Mouse (Mus musculus) heart, adult 11 months (tissue): Measurements from ENCODE around the gene C2cd5.

ENCODE experiments used
- DNase-seq: peaks from one replicate; pipeline ENCODE4 v3.0.0; 2022

C2cd5 gene

GRCm38 (mm10) chr6:142972205-142972604 lies 127.7 kb downstream of the C2cd5 start:
- DNase-seq = peak; percentile 59

- DNase-seq = peak; percentile 6
Measured at GRCm38 (mm10) chr6:142967407-142967806, 132.5 kb downstream of the C2cd5 start.

GRCm38 (mm10) chr6:142964531-142965385 lies 135.2 kb downstream of the C2cd5 start:
- peak; percentile 84 for DNase-seq

GRCm38 (mm10) chr6:142964076-142964530 lies 135.8 kb downstream of the C2cd5 start, which contains the start of gene St8sia1:
TSS of gene St8sia1 (minus strand) at chr6:142964452.
- peak; percentile 76 for DNase-seq

GRCm38 (mm10) chr6:142963480-142964075 lies 136.4 kb downstream of the C2cd5 start:
- peak; percentile 83 for DNase-seq

- peak; percentile 71 for DNase-seq
Measured at GRCm38 (mm10) chr6:142962881-142963280, 137.1 kb downstream of the C2cd5 start.

- DNase-seq = peak; percentile 81
Measured at GRCm38 (mm10) chr6:142962476-142962875, 137.5 kb downstream of the C2cd5 start.

GRCm38 (mm10) chr6:142961721-142962455 lies 138.1 kb downstream of the C2cd5 start:
- peak; percentile 64 for DNase-seq
